Mouse (Mus musculus): ENCODE measurements around the gene Slc1a3.

Gene Slc1a3

DNA sequence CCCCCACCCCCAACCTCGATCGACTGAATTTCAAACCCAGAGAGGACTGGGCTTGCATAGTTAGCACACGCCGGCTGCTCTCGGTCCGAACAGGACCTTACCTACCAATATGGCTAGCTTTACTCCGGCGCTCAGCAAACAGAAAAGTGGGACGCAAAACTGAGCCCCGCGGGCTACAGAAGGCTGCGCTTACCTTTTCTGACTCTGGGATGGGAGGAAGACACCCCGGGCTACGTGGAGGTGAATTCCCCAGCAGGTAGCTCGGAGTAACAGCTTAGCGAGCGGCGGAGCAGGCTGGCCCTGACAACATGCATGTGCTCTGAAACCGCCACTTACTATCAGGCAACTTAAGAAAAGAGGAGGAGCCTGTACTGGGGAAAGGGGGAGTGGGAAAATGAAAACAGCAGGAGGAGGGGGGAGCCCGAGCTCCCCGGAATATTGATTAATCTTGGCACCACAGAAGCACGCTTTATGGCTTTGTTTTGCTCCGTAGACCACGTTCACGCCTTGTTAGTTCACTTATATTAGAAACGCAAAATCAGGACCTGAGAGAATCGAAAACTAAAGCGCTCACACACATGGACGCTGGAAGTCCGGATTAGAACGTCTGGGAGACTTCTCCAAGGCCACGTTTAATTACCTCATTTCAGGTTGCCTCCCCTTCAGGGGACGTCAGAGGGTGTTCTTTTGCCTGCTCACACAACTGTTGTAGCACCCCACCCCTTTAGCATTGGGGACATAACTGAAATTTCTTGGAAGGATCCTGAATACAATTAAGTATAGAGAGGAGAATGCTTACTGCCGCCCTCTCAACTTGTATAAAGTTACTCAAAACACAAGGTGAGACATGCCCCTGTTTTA, at the start of gene Slc1a3:
Gene Slc1a3 (minus strand): TSS at position 619 of the 861 bp plus-strand sequence.
- in situ Hi-C loops (cut with MboI; ENCODE audit: low pct_unique_long_range_greater_than_20kb in 1 of 2, low sequenced_read_pairs in 2 of 2, unreplicated experiment in 1 of 2), result no loop called here

DNA sequence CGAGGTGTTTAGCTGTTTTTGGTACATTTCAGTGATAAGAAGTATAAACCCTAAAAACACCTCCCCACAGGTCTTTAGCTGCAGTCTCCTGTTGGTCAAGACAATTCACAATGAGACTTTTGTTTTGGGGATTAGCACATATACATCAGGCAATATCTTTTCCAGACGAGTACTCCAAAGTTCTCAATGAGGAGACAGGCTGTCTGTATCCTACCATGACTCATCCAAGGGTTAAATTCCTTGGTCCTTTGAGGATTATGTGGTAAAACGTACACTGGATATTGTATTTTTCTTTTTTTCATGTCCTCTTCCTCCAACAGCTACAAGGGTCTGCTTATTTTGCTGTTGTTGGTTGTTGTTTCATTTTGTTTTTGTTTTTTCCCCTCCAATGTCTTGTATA, 48.5 kb upstream of the Slc1a3 start:
- in situ Hi-C loops (cut with MboI; ENCODE audit: low pct_unique_long_range_greater_than_20kb in 1 of 2, low sequenced_read_pairs in 2 of 2, unreplicated experiment in 1 of 2), result no loop called here

DNA sequence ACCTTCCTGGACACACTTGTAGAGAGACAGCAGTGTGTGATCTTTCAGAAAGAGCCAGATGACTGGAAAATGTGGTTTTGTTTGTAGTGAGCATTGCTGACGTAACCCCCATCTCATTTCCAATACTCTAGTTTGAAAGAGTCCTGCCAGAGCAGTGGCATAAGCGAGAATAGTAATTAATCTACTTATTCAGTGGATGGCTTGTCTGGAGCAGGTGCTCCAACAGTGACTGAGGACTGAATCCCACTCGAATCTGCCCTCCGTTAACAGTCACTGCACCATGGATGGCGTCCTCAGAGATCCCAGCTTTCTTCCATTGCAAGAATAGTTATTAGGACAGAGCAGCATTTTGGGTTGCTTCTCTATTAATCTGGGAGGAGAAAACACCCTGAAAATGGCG, 45.9 kb upstream of the Slc1a3 start:
- in situ Hi-C loops (cut with MboI; ENCODE audit: low pct_unique_long_range_greater_than_20kb in 1 of 2, low sequenced_read_pairs in 2 of 2, unreplicated experiment in 1 of 2), result no loop called here

DNA sequence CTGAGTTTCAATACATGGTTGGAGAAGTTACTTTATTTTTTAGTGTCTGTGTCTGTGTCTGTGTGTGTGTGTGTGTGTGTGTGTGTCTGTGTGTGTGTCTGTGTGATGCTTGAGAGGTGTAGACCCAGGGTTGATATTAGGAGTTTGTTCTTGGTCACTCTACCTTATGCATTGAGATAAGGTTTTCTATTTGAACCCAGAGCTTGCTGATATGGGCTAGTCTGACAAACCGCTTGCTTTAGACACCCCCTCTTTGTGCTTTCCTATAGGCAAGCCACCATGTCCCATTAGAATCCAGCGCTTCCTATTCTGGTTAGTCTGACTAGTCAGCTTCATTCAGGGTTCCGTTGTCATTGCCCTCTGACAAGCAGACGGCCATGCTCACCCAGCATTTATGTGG, 39.2 kb upstream of the Slc1a3 start:
- in situ Hi-C loops (cut with MboI; ENCODE audit: low pct_unique_long_range_greater_than_20kb in 1 of 2, low sequenced_read_pairs in 2 of 2, unreplicated experiment in 1 of 2), result no loop called here

DNA sequence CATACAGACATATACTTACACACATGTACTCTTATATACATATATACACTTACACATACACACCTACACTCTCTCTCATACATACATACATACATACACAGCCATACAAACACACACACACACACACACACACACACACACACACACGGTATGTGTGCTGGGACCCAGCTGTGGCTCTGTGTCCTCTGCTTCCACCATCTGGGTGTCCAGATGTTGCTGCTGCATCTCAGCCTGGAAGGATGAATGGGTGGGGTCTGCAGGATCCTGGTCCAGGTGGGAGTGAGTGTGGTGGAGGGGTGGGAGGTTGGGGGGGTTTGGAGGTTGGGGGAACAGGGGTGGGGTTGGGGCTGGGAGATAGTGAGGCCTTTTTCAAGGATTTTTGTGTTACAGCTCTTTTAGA, 38.2 kb upstream of the Slc1a3 start:
- in situ Hi-C loops (cut with MboI; ENCODE audit: low pct_unique_long_range_greater_than_20kb in 1 of 2, low sequenced_read_pairs in 2 of 2, unreplicated experiment in 1 of 2), result no loop called here

DNA sequence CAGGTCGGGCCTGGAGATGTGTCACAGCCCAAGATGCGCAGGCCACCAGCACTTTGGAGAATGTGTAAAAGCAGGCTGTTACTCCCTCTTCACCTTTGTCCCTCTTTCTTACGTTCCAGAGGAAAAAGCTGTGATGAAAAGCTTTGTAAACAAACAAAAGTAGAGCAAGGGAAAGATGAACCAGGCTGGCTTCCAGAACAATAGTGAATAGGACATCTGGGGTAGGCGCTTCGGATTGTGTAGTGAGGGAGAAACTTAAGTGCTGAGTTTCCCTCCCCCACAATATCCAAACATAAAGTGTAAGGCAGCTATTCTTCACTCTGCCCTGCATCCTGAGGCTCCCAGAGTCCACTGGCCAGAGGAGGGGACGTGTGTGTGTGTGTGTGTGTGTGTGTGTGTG, 31.0 kb upstream of the Slc1a3 start:
- in situ Hi-C loops (cut with MboI; ENCODE audit: low pct_unique_long_range_greater_than_20kb in 1 of 2, low sequenced_read_pairs in 2 of 2, unreplicated experiment in 1 of 2), result no loop called here

DNA sequence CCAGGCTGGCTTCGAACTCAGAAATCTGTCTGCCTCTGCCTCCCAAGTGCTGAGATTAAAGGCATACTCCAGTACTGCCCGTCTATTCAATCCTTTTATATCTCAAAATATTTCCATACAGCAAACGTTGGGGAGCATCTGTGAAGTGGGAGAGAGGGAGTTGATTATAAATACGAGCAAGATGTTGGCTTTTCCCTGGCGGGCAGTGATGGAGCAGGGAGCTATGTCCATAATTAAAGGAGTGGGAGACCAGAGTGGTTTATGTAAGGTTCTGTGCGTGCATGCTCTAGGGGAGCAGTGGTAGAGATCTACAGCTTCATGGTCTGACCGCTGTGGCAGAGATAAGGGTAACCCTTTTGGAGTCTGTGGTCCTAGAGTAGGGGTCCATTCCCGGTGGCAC, 30.2 kb upstream of the Slc1a3 start:
- in situ Hi-C loops (cut with MboI; ENCODE audit: low pct_unique_long_range_greater_than_20kb in 1 of 2, low sequenced_read_pairs in 2 of 2, unreplicated experiment in 1 of 2), result no loop called here

DNA sequence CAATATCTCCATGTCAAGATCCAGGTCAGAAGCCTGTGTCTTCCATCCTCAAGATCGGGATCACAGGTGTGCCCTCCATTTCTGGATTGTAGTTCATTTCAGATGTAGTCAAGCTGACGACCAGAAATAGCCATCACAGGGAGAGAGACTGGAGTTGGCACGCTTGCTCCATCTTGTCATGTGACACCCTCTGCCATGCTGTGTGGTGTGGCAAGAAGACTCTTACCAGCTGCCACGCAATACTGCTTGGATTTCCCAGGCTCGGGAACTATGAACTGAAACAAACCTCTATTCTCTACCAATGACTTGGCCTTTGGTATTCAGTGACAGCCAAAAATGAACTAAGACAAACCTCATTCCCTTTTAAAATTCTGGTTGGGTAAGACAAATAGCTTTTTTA, 27.6 kb upstream of the Slc1a3 start:
- in situ Hi-C loops (cut with MboI; ENCODE audit: low pct_unique_long_range_greater_than_20kb in 1 of 2, low sequenced_read_pairs in 2 of 2, unreplicated experiment in 1 of 2), result no loop called here

DNA sequence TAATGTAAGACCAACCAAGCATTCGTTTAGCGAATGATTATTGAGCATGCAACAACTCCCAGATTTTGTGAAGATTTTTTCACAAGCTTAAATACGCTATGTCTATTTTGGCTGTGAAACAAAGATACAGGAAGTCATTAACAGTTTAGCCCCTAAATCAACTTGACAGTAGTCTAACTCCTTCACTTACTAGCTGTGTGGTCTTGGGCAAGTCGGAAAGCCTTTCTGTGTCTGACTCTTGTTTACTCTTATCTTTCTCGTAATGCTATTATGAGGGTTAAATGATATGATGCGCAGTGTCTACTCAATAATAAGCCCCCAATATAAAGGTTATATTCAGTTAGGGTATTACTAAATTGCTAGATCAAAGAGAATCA, 23.8 kb upstream of the Slc1a3 start:
- in situ Hi-C loops (cut with MboI; ENCODE audit: low pct_unique_long_range_greater_than_20kb in 1 of 2, low sequenced_read_pairs in 2 of 2, unreplicated experiment in 1 of 2), result no loop called here

DNA sequence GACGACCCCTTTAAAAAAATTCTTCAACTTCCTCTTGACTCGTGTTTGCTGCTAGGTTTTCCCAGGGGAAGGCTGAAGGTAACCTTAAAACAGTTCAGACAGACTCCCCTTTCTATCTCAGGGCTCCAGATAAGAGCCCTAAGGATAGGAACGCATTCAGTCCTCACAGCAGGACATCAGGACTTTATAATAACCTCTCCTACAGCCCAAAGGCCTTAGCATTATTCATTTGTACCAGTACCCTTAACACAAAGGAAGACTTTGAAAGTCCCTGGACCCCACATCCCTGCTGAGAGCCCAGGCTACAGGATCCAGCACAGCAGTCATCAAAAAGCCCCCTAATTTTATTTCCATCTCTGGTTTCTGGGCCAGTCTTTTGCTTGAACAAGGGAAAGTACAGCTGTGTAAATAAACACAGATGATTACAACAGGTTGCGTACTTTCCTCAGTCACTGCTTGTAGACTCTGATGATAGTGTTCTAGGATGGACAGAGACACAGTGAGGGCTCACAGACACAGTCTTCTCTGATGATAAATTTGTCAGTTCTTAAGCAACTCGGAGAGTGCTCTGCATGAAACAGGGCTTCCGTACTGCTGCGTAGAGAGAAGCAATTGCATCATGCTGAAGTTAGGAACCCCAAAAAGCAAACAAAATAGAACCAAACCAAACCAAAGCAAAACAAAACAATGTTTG, 23.3 kb upstream of the Slc1a3 start:
- in situ Hi-C loops (cut with MboI; ENCODE audit: low pct_unique_long_range_greater_than_20kb in 1 of 2, low sequenced_read_pairs in 2 of 2, unreplicated experiment in 1 of 2), result no loop called here

DNA sequence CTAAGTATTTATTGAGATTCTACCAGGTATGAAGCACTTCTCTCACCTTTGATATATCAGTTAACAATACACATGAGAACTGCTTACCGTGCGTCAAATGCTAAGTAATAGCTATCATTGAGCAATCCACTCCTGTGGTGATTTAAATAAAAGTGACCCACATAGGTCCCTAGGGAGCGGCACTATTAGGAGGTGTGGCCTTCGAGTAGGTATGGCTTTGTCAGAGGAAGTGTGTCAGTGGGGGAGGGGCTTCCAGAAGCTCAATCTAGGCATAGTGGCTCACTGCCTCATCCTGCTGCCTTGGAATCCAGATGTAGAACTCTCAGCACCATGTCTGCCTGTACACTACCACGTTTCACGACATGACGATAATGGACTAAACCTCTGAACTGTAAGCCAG, 18.3 kb upstream of the Slc1a3 start:
- in situ Hi-C loops (cut with MboI; ENCODE audit: low pct_unique_long_range_greater_than_20kb in 1 of 2, low sequenced_read_pairs in 2 of 2, unreplicated experiment in 1 of 2), result no loop called here

DNA sequence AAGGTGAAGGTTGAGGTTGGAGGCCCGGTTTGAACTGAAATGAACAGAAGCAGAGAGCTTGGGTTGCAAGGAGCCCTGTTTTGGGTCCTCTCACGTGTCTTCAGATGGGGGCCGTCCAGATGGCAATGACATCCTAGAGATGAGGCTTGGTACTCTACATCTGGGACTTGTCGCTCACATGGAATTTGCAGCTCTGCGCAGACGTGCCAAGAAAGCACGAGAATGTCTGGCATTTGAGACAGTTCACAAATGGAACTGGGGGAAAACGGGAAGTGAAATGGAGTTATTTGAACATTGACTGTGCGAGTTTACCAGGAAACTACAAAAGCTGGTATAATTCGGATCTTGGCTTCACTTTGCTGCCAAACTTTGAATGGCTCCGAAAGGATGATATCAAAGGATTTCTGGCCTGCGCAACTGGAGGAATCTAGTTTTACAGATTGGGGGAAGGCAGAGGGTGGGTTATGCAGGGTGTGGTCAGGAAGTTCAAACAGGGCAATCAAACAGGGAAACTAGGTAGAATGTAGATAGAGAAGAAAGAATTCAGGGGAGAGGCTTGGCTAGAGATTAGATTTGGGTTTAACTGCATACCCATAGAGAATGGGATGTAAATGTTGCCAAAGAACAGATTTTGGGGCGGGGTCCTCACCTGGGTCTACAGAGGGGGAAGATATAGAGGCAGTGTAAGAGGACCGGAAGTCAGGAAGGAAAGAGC, 12.0 kb upstream of the Slc1a3 start:
- in situ Hi-C loops (cut with MboI; ENCODE audit: low pct_unique_long_range_greater_than_20kb in 1 of 2, low sequenced_read_pairs in 2 of 2, unreplicated experiment in 1 of 2), result no loop called here

DNA sequence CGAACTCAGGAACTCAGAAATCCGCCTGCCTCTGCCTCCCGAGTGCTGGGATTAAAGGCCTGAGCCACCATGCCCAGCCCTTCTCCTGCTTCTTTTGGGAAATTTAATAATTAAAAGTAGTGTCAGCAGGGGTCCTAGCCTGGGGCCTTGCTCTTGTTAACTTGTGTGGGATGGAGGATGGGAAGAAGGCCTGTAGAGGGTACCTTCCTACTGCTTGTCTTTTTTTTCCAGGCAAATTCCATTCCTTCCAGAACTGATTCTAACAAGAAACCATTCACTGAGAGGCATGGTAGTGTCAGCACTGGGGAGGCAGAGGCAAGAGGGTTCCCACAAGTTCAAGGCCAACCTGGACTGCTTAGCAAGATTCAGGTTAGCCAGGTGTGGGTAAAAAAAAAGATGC, 11.2 kb upstream of the Slc1a3 start:
- in situ Hi-C loops (cut with MboI; ENCODE audit: low pct_unique_long_range_greater_than_20kb in 1 of 2, low sequenced_read_pairs in 2 of 2, unreplicated experiment in 1 of 2), result no loop called here

DNA sequence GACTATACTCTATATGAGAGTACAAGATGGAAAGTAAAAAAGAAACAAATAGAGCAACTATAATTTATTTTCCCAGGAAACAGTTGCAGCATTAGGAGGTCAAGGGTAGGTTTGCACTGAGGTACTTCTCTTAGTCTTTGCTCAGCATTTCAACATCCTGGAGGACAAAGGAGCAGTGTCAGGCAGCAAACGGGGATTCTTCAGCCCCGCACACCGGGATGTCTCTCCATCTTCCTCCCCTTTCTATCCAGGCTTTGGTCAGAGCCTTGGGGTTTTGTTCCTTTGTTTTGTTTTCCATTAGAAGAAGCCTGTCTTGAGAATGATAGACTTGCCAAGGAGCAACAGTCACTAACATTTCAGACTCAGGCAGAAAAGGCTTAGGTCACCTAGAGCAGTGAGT, 10.4 kb upstream of the Slc1a3 start:
- in situ Hi-C loops (cut with MboI; ENCODE audit: low pct_unique_long_range_greater_than_20kb in 1 of 2, low sequenced_read_pairs in 2 of 2, unreplicated experiment in 1 of 2), result no loop called here

DNA sequence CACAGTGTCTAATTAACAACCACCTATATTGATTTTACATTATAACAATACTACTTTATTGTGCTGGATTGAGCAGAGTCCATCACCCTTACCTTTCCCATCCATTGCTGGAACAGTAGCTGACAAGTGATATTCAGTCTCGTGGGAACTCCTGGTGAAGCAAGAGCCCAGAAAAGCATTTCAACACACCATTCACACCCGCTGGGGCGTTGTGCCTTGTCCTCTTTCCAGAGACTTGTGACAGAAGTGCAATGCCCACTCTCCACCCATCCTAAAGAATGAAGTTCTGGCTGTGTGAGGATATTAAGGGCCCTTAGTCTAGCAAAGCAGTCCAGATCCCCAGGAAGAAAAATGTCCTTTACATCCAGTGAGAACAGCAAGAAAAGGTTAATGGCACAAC, 7.9 kb upstream of the Slc1a3 start:
- in situ Hi-C loops (cut with MboI; ENCODE audit: low pct_unique_long_range_greater_than_20kb in 1 of 2, low sequenced_read_pairs in 2 of 2, unreplicated experiment in 1 of 2), result no loop called here

DNA sequence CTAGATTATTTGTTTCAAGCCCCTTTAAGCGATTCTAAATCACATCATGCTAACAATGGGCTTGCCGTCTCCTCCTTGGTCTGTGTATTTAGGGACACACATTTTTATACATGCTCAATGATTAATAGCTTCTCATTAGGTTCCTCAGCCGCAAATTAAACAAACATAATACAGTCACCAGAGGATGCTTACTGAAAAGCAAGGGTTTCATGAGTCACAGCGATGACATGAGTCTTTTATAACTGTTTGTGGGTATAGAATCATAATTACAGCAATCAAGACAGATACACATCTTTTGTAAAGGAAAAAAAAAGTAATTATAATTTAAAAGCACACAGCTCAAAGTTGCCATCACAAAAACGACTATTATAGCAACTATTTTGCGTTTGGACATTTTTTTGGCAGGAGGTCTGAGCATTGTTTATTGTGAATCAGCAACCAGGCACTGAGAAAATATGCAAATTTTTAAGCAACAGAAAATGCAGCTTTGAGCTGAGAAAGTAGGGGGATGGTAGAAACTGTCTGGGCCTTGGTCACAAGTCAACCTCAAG, 6.5 kb upstream of the Slc1a3 start:
- in situ Hi-C loops (cut with MboI; ENCODE audit: low pct_unique_long_range_greater_than_20kb in 1 of 2, low sequenced_read_pairs in 2 of 2, unreplicated experiment in 1 of 2), result no loop called here

DNA sequence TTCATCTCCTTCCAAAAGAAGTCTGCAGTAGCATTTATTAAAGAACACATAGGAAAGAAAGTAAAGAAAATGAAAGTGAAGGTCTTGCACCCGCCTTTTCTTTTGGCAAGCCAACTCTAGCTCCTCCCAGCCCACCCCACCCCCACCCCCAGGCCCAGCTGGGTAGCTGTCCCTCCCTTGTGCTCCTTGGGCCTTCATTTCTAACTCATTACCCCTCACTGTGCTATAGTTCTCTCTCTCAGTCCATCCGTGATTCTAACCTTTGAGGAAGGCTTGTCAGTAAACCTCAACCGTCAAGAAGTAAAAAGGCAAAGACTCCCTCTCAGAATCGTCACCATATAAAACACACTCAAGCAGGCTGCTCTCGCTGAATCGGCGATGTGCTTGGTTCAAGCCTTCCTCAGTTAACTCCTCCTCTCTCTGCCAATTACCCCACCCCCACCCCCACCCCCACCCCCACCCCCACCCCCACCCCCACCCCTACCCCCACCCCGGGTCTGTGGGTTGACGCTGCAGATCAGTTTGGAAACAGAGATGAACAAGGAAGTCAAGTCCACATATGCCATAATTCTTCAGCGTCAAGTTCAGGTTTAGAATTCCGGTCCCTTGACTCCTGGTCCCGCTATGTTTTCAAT, 5.9 kb upstream of the Slc1a3 start:
- in situ Hi-C loops (cut with MboI; ENCODE audit: low pct_unique_long_range_greater_than_20kb in 1 of 2, low sequenced_read_pairs in 2 of 2, unreplicated experiment in 1 of 2), result no loop called here

DNA sequence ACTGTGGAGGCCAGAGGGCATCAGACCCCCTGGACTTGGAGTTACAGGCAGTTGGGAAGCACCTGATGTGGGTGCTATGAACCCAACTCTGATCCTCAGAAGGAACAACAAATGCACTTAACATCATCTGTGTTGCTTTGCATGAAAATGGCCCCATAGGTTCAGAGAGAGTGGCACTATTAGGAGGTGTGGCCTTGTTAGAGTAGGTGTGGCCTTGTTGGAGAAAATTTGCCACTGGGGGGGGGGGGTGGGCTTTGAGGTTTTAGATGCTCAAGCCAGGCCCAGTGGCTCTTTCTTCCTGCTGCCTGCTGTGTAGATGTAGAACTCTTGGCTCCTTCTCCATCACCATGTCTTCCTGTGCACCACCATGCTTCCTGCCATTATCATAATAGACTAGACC, 5.1 kb upstream of the Slc1a3 start:
- in situ Hi-C loops (cut with MboI; ENCODE audit: low pct_unique_long_range_greater_than_20kb in 1 of 2, low sequenced_read_pairs in 2 of 2, unreplicated experiment in 1 of 2), result no loop called here

DNA sequence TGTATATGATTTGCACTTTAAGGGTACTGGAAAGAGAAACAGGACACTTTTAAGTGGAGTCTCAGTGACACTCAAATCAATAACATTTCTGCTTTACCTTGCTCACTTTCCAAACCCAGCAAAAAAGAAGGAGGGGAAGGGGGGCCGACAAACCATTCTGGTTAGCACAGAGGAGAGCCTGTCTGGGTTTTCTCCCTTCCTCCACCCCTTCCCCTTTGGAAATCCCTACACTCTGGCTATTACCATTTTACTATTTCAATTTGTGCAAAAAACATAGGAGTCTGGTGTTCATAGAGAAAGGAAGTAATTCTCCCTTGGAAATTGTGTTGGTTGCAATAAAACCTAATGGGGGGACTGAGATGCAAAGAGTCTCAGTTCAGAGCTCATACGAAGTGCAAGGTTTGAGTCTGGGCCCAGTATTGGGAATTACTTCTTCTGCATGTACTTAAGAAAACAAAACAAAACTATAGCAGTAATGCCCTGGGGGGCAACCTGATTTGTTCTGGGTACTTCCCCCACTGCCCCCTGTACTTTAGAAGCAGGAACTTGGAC, 1.9 kb upstream of the Slc1a3 start:
- in situ Hi-C loops (cut with MboI; ENCODE audit: low pct_unique_long_range_greater_than_20kb in 1 of 2, low sequenced_read_pairs in 2 of 2, unreplicated experiment in 1 of 2), result no loop called here

Measured in mouse embryonic stem cell (cell line).